Mouse (Mus musculus): ENCODE results near the gene Cdc123. TPM values are rescaled to one million over a fixed set of nuclear protein-coding genes. Genes with fewer than 3 reads are reported as not detected.

The Cdc123 gene
- total RNA-seq, 1 experiment from 2014 or later, result 124 TPM

DNA sequence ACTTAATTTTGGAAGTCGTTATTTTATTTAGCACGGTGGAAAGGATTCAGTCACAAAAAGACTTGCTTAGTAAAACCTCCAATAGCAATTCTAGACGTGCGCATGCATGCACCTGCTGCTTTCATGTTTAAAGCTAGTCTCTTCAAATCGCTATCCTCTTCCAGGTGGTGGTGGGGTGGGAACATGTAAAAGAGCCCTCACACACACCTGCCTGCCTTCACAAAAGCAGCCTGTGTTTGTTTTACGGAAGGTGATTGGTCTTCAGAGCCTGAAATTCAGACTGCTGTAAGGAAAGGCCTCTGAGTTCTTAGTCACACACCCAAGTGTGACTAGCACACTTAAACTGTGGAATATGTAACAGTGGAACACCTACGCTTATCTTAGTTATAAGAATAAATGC, 39.7 kb downstream of the Cdc123 start:
- no peak for DNase-seq

DNA sequence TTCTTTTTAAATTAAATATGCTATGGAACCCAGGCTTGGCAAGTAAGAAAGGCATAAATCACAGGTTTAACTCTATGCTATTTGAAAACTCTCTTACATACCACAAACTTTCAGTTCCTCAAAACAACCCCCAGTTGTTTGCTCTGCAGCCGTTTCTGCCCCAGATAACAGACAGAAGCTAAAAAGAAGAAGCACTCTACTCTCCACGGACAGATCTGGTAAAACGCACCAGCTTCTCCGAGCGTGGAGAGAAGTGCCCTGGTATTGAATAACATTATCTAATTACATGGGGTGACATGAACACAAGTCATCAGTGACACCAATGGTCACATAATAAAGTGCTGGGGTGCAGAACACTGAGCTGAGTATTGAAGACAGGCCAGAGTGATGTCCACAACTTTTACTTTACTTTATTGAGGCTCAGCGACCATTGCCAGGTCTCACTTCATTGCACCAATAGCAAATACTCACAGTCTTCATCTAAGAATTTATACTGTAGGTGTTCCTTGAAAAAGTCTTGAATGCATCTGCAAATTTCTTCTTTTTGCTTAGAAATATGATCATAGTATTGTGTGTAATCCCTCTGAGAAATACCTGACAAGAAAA, 40.4 kb downstream of the Cdc123 start:
- DNase-seq, result no peak

- DNase-seq, result no peak
Measured at GRCm38 (mm10) chr2:5801927-5802590, 42.9 kb downstream of the Cdc123 start.

- no peak for DNase-seq
Measured at GRCm38 (mm10) chr2:5801182-5801640, 43.8 kb downstream of the Cdc123 start.

DNA sequence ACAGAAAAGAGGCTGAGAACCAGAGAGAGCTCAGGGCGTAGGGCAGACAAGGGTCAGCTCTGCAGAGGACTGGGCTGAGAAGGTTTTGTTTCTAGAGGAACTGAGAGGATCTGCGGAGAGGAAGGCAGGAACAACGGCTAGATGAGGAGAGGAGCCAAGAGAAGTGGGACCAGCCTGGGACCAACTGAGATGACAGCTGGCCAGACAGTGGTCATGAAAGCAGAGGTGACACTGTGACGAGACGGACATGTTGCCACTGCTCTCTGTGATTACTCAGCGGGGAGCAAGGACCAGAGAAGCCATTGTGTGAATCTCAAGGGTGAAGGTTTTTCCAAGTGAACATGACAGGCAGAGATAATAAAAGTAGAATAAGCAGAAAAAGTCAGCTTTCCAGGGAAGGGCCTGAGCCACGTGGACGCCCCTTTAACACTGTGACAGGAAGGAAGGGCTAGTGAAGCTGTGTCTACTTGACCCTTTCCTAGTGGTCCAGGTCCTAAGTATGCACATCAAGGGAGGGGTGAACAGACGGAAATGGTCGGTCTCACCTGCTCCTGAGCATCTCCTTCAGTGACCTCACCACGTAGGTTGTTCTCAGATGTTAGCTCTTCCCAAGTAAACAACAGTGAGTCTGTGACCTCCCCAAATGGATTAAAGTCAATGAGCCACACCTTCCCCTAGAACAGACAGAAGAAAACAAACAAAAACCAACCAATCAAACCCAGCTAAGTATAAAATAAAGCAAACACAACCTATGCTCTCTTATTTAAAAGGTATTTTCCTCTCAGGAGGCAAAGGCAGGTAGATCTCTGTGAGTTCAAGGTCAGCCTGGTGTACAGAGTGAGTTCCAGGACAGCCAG, 46.9 kb downstream of the Cdc123 start:
- no peak for DNase-seq

DNA sequence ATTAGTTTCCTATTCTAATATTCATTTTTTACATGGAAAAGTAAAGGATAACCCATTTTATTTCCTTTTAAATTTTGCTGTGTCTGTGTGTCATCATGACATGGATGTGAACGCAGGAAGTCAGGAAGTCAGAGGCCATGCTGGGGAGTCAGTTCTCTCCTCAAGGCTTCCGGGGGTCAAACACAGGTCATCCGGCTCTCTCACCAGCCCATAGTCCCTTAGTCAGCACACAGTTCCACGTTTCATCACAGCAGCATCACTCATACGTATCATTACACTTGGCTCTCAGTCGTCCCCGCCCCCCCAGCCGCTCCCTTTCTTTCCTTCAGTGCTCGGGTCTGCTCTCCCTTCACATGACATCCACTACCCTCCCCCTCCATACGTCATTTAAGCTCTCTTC, 51.2 kb downstream of the Cdc123 start:
- DNase-seq, result peak; percentile 30

- no peak for DNase-seq
Measured at GRCm38 (mm10) chr2:5792056-5792455, 52.9 kb downstream of the Cdc123 start.

DNA sequence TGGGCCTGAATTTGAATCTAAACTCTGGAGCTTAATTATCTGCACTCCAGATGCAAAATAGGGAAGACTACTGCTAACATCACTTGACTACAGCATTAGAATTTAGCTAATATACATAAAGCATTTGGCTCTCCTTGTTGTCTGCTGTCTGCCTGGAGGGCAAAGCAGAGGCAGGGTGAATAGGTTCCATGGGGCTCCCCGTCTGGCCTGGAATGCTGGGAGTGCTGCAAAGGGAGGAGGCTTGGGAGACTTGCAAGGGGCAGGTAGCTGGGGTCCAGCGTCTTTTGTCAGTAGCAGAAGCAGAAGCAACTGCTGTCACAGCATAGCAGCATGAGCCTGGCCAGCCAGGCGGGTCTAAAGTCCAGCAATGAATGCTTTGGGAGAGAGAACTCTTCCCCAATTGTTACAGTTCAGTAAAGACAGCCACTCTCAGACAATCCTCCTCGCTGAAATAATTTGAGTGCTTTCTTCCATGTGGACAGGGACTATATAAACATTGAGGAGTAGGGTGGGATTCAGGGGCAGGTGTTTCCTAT, 55.3 kb downstream of the Cdc123 start:
- no peak for DNase-seq

DNA sequence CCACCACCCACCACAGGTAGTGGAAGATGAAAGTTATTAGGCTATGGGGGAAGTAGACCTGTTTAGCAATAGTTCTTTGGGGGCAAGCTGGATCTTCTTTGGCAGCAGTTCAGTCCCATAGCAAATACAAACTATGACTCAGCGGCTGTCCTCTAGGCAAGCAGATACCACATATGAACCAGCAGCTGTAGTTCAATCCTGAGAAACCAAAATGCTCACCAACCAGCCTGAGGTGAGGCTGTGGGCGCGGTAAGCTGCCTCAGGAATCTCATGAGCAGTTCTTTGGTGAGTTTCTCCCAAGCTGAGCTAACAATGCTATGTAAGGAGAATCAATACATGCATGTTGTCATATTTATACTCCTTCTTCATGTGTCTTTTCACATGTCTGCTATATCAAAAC, 57.6 kb downstream of the Cdc123 start:
- DNase-seq, result no peak

DNA sequence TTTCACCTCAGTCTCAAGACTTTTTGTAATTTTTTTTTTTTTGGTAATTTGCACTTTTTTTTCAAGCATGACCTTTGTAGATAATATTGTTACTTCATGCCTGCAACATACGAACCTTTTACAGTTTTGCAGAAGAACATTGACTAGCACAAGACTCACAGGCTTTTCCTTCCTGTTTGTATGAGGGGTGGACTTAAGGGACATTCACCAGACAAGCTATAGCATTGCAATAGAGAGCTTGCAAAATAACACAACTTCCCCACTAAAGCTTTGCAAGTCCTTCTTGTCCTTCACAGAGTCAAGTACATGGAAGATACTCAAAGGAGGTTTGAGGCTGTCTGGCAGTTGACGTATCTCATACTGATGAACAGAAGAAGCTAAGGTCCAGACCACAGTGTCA, 72.5 kb downstream of the Cdc123 start:
- no peak for DNase-seq

DNA sequence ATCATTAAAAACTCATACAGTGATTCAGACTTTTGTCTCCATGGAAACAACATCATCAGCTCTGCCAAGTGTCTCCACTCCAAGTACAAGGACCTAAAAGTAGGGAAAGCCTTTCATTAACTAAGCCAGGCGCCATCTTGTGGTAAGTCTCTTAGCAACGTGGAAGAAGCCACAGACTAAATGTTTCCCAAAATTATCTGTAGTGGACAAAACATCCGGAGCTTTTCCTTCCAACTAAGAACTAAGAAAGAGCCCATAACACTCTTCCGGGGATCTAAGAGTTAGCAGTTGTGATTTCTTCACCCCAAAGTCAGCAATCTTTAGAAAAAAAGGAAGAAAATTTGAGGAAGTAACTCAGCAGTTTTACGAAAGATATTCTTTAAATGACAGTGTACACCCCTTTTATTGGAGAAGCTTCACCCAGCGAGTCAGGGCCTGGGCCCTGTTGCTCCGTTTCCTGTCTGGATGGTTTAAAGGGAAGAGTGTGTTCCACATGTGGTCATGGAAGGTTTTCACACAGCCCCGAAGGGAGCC, 74.2 kb downstream of the Cdc123 start:
- DNase-seq, result peak; percentile 26

DNA sequence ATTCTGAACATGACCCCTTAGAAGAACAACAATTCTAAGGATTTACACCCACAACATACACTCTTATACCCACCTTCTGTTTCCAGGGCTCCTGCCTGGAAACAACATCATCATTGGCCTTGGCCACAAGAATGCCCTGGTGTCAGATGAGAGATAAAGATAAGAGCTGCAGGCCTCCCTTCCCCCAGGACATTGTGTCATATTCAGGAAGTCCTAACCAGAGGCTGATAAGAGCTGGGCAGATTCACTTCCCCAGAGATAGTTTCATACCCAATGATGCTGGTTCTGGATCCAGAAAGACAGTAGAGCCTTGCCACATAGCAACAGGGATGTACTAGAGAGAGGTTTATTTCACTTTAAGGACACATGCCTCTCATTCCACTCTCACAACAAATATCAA, 75.3 kb downstream of the Cdc123 start:
- no peak for DNase-seq

DNA sequence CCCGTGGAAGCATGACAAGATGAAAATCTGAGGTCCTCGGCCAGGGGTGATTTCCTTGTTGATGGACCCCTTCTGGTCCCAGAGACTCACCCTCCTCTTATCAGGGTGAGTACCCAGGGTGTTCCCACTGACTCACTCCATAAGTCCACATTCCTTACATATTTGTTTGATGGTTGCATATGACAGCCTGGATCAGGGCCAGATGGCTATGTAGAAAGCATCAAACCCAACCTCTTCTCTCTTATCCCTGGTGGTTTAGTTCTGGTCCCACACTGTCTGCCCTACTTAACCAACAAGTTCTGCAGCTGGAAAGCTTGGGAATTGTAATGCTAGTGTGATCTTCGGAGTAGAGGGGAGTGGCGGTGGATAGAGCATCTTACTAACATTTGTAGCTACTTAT, 76.0 kb downstream of the Cdc123 start:
- no peak for DNase-seq

- DNase-seq, result no peak
Measured at GRCm38 (mm10) chr2:5762031-5762430, 82.9 kb downstream of the Cdc123 start.

- DNase-seq, result no peak
Measured at GRCm38 (mm10) chr2:5760479-5761008, 84.4 kb downstream of the Cdc123 start.

DNA sequence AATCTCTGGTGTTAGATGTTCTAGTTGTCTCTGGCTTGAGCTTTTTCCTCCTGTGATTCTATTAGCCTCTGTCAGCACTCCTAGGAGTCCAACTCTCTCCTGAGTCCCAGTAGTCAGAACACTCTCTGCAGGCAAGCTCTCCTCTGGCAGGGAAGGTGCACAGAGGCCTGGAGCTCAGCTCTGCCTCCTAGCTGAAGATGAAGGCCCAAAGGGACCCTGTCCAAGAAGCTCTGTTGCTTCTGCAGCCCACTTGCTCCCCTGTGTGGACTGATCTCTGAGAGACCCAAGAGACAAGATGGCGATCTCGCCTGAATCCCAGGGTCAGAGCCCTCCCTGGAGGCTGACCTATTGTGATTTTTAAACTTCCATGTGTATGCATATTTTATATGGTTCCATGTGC, 86.4 kb downstream of the Cdc123 start:
- no peak for DNase-seq

DNA sequence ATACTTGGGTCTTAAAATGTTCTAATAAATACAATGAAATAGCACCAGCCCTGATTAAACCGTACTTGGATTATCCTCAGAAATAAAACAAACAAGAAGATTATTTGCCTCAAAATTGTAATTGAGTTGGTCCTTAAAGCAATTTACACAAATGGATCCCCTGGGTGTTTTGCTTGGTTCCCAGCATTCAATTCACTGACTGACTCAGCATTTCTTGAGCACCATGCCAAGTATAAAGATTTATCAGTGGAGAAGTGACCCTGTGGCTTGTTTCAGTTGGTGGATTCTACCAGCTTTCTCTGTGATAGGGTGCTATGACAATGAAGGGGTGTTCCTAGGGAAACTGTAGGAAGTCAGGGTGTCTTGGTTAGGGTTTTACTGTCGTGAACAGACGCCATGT, 94.1 kb downstream of the Cdc123 start:
- DNase-seq, result no peak

- no peak for DNase-seq
Measured at GRCm38 (mm10) chr2:5749210-5749609, 95.8 kb downstream of the Cdc123 start.

GRCm38 (mm10) chr2:5747545-5748043, 97.4 kb downstream of the Cdc123 start:
- no peak for DNase-seq

DNA sequence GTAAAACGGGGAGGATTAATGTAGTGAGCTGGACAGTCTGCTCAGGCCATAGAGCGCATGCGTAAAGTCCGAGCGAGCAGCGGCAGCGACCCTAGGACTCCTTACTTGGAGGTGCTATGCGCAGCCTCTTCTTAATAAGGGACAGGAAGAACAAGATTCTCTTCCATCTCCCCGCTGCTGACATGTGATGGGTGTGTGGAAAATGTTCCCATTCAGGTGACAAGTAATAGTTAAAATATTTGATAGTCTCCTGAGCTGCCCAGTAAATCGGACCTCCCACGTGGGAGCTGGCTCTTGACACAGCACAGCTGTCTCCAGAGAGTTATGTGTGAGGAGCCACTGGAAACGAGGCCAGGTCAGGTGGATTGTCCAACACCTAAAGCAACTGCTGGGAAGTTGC, 98.4 kb downstream of the Cdc123 start:
- DNase-seq, result no peak

Measured in adrenal gland, postnatal 14 days (tissue).